Mouse (Mus musculus) urinary bladder, postnatal 36 days (tissue): ENCODE data around the gene Ube3a.

Experiments used
- DNase-seq, 2 experiments: peaks; one replicate each; pipeline ENCODE4 v3.0.0; 2022; ENCODE audit warnings: low spot score in 2 of 2, mixed read lengths in 1 of 2

The Ube3a gene

DNA sequence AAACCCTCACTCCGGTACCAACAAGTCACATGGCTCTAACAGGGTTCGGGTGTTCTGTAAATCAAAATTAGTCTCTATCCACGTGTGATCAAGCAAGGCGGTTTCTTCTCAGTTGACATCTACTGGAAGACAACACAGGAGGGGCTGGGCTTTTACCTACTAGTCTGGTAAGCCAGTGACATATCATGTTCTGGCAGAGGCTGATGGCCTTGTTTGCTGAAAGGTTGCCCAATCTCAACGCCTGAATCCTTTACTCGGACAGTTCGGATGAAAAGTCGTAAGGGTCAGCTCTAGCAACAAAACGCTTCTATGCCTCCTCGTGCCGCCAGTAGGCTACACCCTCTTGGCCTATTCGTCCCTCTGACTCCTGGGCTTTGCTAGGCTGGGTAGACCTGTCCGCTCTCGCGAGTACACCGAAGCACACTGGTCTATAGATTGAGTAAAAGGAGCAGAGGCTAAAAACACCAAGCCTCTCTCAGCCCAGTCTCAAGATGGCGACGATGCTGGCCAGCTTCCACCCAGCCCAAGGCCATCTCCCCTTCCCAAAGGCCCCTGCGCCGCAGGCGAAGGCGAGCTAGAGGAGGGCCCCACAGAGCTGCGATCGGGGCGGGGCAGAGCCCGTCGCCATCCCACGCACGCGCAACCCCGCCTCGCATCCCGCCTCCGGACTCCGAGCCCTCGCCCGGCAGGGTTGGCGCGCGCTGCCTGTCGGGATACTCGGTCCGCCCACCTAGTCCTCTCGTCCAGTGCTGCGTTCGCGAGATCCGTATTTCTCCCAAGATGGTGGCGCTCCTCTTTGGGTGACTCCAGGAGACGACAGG lies at the start of gene Ube3a:
Gene Ube3a, plus strand, starts transcription at position 706 of the 821 bp plus-strand sequence.
- peak; percentile 96 to 99 for DNase-seq

DNA sequence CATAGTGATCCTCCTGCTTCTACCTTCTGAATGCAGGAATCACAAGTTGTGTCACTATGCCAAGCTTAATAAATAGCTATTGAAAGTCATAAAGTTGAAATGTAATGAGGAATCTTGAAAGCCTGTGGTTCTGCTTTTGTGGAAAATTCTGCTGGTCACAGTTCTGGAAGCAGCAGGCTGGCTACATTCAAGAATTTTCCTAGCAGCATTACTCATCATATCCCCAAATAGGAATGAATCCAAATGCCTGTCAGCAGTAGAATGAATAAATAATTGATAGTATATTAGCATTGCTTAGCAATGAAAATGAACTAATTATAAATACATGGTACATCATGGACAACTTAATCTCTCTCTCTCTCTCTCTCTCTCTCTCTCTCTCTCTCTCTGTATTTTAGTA lies 35.7 kb upstream of the Ube3a start:
- no peak for DNase-seq

DNA sequence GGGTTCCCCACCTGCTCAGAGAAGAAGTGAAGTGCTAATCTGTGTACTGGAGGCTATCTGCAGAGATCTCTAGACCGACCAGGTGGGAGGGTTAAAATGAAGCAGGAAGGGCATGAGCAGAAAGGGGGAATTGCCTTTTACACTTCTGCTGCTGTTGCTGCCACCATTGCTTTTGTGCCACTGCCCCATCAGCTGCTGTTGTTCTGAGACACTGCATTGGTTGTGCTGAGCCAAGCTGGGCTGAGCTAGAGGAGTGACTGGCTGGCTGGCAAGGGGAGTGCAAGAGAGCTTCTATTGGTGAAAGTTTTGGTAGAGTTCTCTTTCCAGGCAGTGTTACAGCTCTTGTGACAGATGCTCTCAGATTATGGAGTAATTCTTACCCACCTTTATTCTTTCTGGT lies 13.6 kb upstream of the Ube3a start:
- DNase-seq, result no peak

DNA sequence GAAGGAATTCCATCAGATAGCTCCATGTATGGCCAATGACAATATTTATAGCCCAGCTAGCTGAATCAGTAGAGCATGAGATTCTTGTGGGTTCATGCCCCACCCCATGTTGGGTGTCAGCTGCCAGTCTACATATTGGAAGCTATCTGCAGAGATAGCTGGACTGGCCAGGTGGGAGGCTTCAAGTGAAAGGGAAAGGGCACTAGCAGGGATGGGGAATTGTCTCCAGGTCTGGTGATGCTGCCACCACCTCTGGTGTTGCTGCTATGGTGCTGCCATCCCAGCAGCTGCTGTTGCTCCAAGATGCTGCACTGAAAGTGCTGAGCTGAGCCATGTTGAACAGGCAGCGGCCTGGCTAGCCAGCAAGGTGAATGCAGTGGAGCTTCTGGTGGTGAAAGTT lies 7.3 kb upstream of the Ube3a start:
- no peak for DNase-seq

DNA sequence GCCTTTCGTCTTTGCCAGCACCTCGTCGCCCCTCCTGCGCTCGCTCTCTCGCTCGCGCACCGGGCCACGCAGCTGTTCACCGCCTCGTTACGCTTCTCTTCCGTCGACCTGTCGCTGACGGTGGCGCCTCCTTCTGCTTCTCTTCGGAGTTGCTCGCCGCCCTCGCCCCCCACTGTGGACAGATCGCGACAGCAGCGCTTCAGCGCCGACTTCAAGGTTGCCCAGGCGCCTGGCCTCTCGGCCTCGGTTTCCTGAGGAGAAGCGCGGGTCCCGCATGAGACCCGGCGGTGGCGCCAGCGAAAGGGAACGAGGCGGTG lies 274 bp downstream of the Ube3a start:
- DNase-seq, result no peak

DNA sequence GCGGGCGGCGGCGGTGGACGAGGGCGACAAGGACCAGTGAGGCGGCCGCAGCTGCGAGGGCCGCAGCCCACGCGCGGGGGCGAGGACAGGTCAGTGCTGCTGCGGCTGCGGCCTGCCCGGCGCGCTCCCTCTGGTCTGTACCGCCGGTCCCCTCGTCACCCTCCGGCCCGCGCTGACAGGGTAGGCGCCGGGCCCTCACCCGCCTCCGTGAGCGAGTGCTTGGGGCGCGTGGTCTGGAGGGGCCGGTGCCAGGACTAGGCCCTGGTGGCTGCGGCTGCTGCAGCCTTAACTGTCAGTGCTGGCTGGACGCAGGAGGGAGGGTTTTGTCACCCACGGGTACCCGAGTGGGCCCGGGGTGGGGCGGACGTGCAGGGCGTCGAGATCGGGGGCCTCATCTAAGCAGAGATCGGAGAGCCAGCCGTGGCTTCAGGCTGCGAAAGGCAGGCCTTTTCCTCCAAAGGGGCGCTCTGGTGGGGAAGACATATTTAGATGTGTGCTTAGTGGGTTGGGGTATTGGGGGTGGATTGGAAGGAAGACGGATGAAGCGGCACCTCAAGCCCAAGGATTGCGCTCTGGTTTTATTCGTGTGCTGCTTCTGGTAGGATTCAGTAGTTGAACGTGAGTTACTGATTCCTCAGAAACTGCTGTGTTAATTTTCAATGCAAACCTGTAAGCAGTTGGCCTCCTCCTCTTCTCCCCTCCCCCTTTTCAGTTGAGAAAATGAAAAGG lies 797 bp downstream of the Ube3a start:
- peak; percentile 29 to 41 for DNase-seq

DNA sequence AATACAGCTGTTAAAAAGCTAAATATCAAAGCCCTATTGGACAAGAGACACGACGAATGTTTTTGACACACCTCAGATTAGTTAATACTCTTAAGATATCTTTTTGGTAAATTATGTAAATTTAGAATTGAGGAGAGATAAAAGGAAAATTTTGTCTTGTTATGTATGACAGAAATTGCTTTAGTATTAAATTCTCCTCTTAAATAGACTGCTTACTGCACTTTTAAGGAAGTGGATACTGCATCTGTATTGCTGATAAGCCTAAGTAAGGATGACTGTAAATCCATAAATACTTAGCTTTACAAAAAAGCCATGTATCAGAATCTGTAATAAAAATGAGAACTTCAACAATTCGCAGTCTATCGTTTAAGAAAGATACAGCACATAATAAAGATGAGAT lies 1.8 kb downstream of the Ube3a start:
- DNase-seq, result no peak

DNA sequence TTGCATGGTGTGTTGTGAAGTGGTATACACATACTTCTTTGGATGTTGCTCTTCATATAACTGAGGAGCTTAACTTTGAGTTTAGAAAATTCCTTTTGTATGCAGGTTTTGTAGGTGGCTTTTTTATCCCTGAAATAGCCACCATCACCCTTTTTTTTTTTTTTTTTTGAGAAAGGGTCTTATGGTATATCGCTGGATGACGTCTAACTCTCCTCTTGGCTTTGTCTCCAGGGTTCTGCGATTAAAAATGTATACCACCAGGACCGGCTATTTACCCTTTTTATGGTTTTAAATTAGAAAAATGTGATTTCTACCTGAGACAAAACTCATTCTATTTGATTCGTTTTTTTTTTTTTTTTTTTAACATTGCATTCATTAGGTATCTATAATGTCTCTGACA lies 2.2 kb downstream of the Ube3a start:
- DNase-seq, result no peak

DNA sequence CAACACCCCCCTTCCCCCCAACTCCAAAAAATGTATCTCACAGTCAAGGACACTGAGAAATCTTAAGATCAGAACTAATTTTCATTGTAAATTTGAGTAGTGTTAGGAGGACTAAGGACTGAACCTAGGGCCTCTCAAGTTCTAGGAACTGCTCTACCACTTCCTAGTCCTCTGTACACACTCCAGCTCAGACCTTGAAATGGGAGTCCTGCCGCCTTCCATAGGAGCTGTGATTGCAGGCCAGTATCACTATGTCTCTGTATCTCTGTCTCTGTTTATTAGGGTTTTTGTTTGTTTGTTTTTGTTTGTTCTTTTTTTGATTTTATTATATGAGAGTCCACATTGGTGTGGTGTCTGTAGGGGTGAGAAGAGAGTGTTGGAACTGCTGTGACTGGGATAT lies 3.4 kb downstream of the Ube3a start:
- DNase-seq, result no peak

DNA sequence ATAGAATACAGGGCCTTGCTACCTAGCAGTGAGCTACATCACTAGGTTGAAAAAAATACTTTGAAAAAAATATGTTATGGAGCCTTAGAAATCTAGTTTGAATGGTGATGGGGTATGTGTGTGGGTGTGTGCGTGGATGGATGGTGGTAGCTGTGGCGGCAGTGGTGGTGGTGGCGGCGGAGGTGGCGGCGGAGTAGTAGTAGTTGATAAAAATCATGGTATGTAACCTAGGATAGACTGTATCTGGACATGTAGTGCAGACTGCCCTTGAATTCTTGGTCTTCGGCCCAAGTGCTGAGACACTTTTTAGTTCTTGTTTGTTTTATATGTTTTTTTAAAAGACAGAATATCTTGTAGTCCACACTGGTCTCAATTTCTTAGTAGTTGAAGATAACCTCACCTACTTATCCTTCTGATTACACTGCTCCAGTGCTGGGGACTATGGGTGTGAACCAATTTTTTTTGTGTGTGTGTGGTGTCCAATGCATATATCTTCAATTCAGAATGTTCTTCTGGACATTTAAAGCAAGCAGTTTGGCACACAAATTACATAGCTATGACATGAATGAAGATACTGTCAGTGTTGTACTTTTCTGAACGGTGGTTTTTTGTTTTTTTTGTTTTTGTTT lies 6.3 kb downstream of the Ube3a start:
- no peak for DNase-seq

DNA sequence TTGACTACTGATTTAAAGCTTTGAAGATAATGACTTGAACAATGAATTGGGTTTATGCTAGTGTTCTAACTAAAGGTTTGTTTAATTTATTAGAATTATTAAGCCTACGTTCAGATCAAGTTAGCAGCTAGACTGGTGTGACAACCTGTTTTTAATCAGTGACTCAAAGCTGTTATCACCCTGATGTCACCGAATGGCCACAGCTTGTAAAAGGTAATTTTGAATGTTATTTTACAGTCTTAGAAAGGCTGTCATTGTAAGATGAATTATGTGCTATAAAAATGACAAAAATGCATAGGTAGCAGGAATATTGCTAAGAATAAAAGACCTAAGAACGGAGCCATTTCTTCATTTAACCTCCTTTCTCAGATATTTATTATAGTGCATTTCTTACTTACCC lies 14.7 kb downstream of the Ube3a start:
- DNase-seq, result no peak

DNA sequence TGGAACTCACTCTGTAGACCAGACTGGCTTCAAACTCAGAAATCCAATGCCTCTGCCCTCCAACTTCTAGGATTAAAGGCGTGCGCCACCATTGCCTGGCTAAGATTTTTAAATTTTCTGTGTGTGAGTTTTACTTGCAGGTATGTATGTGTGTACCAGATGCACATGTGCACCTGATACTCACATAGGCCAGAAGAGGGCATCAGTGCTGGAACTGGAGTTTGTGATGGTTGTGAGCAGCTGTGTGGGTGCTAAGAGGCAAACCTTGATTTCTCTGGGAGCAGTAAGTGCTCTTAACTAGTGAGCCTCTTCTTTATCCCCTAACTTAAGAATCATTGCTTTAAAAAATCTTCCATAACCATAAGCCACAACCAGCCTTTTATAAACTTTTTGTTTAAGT lies 17.0 kb downstream of the Ube3a start:
- DNase-seq, result no peak

DNA sequence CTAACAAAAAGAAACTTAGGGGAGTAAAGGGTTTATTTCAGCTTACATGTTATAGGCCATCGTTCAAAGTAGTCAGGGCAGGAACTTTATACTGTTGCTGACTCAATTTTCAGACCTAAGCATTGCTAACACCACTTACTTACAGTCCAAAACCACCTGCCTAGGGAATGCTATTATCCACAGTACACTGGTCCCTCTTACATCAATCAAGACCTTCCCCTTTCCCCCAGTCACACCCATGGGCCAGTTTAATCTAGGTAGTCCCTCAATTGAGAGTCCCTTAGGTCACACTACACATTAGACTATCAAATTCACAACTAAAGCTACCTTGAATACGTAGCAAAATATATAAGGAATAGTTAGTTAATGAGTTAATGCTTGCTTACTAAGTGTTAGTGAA lies 24.8 kb downstream of the Ube3a start:
- no peak for DNase-seq

DNA sequence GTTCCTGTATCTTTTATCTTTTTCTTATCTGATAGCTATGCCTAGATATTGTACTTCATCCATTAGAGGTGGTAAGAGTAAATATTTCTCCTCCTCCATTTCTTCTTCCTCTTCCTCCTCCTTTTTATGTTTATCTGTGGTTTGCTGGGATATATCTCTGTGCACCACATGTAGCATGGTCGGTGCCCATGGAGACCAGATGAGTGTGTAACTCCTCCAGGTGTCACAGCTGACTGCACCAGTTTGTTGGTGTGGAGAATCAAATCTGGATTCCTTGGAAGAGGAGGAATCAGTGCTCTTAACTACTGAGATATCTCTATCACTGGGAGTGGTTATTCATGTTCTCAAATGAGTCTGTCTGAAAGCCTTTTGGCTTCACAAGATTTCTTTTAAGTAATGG lies 37.0 kb downstream of the Ube3a start:
- DNase-seq, result no peak

DNA sequence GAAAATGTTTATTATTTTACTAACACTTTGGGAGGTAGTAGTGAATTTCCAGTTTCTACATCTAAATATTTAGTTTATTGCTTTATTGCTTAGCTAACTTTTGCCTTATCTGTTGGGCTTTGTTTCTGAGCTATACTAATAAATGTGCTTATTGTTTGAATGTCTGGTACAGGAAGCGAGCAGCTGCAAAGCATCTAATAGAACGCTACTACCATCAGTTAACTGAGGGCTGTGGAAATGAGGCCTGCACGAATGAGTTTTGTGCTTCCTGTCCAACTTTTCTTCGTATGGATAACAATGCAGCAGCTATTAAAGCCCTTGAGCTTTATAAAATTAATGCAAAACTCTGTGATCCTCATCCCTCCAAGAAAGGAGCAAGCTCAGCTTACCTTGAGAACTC lies 43.2 kb downstream of the Ube3a start:
- DNase-seq, result no peak

DNA sequence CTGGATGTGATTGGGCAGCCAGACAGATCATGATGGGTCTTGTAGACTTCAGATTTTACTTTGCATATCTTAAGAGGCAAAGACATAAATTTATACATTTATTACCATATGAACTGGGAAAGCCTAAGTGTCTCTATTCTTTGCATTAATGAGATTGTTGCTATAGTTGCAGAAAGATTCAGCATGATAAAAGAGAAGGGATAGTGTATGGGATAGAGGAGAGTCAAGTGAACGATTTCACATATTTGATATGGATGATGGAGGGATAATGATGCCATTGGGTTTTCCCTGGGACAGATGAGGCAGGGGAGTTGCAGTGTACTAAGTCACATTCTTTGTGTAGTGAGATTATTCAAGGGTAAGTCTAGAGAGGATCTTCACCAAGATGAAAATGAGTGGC lies 84.0 kb downstream of the Ube3a start:
- DNase-seq, result no peak

DNA sequence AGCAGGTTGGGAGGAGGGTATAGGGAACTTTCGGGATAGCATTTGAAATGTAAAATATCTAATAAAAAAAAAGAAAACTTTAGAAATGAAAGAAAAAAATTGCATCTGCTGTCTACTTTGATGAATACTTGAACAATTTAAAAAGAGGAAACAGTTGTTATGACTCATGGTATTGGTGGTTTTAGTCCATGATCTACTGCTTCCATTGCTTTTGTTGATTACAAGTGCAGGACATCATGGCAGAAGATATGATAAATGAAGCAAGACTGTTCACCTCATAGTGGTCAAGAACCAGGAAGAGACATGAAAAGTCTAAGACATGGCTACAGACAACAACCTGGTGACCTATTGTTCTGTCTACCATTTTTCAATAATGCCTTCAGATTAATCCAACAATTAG lies 94.2 kb downstream of the Ube3a start:
- DNase-seq, result no peak
